Mouse (Mus musculus) ES-Bruce4 (cell line): Measurements from ENCODE around the gene Tor1b.
"Not testable (repeated sequence)": the region's sequence is repeated elsewhere in the genome, so short reads cannot be mapped to it uniquely, and the experiment has no call there.

Experiments used
- CTCF ChIP-seq: IDR thresholded peaks from one replicate; pipeline ENCODE4 v1.8.1; 2011; ENCODE audit warnings: low read depth, low read length
- EP300 ChIP-seq: IDR thresholded peaks from 2 replicates; pipeline ENCODE4 v1.6.1; 2011; ENCODE audit warnings: low read depth, low read length; ENCODE audit not compliant: insufficient read depth
- POLR2A ChIP-seq: IDR thresholded peaks from one replicate; pipeline ENCODE4 v1.8.1; 2011; ENCODE audit warnings: low read length; ENCODE audit not compliant: insufficient read depth

GRCm38 (mm10) chr2:30930846-30931245 is 21.9 kb upstream of the Tor1b start:
- not testable (repeated sequence) for TF ChIP-seq CTCF, POLR2A, EP300
